Mouse (Mus musculus): Measurements from ENCODE around the gene Catsper4. TPM values are rescaled to one million over a fixed set of nuclear protein-coding genes. Genes with fewer than 3 reads are reported as not detected.

The Catsper4 gene
- total and polyA plus RNA-seq, 2 experiments from 2014 or later: 0.16 TPM; not detected in 1

- Histone ChIP-seq H3K36me3 (ENCODE audit: insufficient read depth, low read length) (no peaks in the 10 kb centered on the region), H3K9ac (replicated peaks; ENCODE audit: low read length, poor library complexity, severe bottlenecking) (no peak overlapping the region), H3K4me2 (ENCODE audit: low read depth, low read length, poor library complexity, severe bottlenecking) (no peak overlapping the region), H3K27me3 (ENCODE audit: insufficient read depth, low read length) (no peaks in the 10 kb centered on the region), H3K9me3 (ENCODE audit: low read length) (no peaks in the 10 kb centered on the region), H3K27ac (ENCODE audit: low read depth, low read length) (no peak overlapping the region), H3K4me3 (ENCODE audit: low read depth, low read length) (no peak overlapping the region), H3K4me1 (ENCODE audit: insufficient read depth, low read length) (no peaks in the 10 kb centered on the region)
- whole genome bisulfite sequencing: 93% methylated on average over 17 of the region's 17 CpGs
- ATAC-seq (ENCODE audit: low FRiP score): no peak
- DNase-seq (ENCODE audit: low spot score): no peak
- no peak for TF ChIP-seq CTCF (IDR thresholded peaks at IDR 0.05)
Measured at GRCm38 (mm10) chr4:134203340-134203896, 23.8 kb downstream of the Catsper4 start.

- Histone ChIP-seq H3K27ac (ENCODE audit: low read depth, low read length) (no peak within 1 kb of the TSS), H3K4me1 (ENCODE audit: insufficient read depth, low read length) (no peaks in the 10 kb centered on the region), H3K9me3 (ENCODE audit: low read length) (no peaks in the 10 kb centered on the region), H3K9ac (replicated peaks; ENCODE audit: low read length, poor library complexity, severe bottlenecking) (no peak within 1 kb of the TSS), H3K4me3 (ENCODE audit: low read depth, low read length) (no peak within 1 kb of the TSS), H3K36me3 (ENCODE audit: insufficient read depth, low read length) (no peaks in the 10 kb centered on the region), H3K27me3 (ENCODE audit: insufficient read depth, low read length) (no peaks in the 10 kb centered on the region), H3K4me2 (ENCODE audit: low read depth, low read length, poor library complexity, severe bottlenecking) (no peak within 1 kb of the TSS)
- no peak for TF ChIP-seq CTCF (IDR thresholded peaks at IDR 0.05)
- WGBS: 91% methylated on average over 4 of the region's 4 CpGs
- ATAC-seq (ENCODE audit: low FRiP score) (no peak), DNase-seq (ENCODE audit: low spot score) (no peak)
Measured at GRCm38 (mm10) chr4:134202904-134203303, 24.3 kb downstream of the Catsper4 start, which contains the start of gene Gm7534. Gene Gm7534, minus strand, starts transcription at chr4:134203004.

- DNase-seq (ENCODE audit: low spot score): no peak
- Histone ChIP-seq H3K27ac (ENCODE audit: low read depth, low read length) (no peak overlapping the region), H3K9me3 (ENCODE audit: low read length) (no peaks in the 10 kb centered on the region), H3K36me3 (ENCODE audit: insufficient read depth, low read length) (no peaks in the 10 kb centered on the region), H3K4me3 (ENCODE audit: low read depth, low read length) (no peak overlapping the region), H3K27me3 (ENCODE audit: insufficient read depth, low read length) (no peaks in the 10 kb centered on the region), H3K9ac (replicated peaks; ENCODE audit: low read length, poor library complexity, severe bottlenecking) (no peak overlapping the region), H3K4me2 (ENCODE audit: low read depth, low read length, poor library complexity, severe bottlenecking) (no peak overlapping the region), H3K4me1 (ENCODE audit: insufficient read depth, low read length) (no peaks in the 10 kb centered on the region)
- no peak for TF ChIP-seq CTCF (IDR thresholded peaks at IDR 0.05)
- no peak for ATAC-seq (ENCODE audit: low FRiP score)
- 86% methylated on average over 2 of the region's 2 CpGs for WGBS
Measured at GRCm38 (mm10) chr4:134199371-134199770, 27.8 kb downstream of the Catsper4 start.

GRCm38 (mm10) chr4:134186268-134186667 is 40.9 kb downstream of the Catsper4 start:
- no peaks in the 10 kb centered on the region for H3K9me3 ChIP-seq (ENCODE audit: low read length)
- under 1% methylated on average over 22 of the region's 22 CpGs for WGBS
- no peaks in the 10 kb centered on the region for H3K27me3 ChIP-seq (ENCODE audit: insufficient read depth, low read length)
- peak overlapping the region; percentile 77 for H3K9ac ChIP-seq (replicated peaks; ENCODE audit: low read length, poor library complexity, severe bottlenecking)
- no peak for ATAC-seq (ENCODE audit: low FRiP score)
- H3K4me1 ChIP-seq (ENCODE audit: insufficient read depth, low read length): peaks cover 4% of the 10 kb centered on the region; the same call in 1 of the 2 replicates
- H3K36me3 ChIP-seq (ENCODE audit: insufficient read depth, low read length): no peaks in the 10 kb centered on the region
- no peak for DNase-seq (ENCODE audit: low spot score)
- H3K27ac ChIP-seq (ENCODE audit: low read depth, low read length): peak overlapping the region; percentile 69
- H3K4me3 ChIP-seq (ENCODE audit: low read depth, low read length): peak overlapping the region; percentile 76
- H3K4me2 ChIP-seq (ENCODE audit: low read depth, low read length, poor library complexity, severe bottlenecking): peak overlapping the region; percentile 81
- no peak for TF ChIP-seq CTCF (IDR thresholded peaks at IDR 0.05)

- Histone ChIP-seq H3K4me3 (ENCODE audit: low read depth, low read length) (peak overlapping the region; percentile 76; the same call in 1 of the 2 replicates), H3K27me3 (ENCODE audit: insufficient read depth, low read length) (no peaks in the 10 kb centered on the region), H3K4me2 (ENCODE audit: low read depth, low read length, poor library complexity, severe bottlenecking) (peak overlapping the region; percentile 81), H3K9me3 (ENCODE audit: low read length) (no peaks in the 10 kb centered on the region), H3K27ac (ENCODE audit: low read depth, low read length) (no peak overlapping the region), H3K4me1 (ENCODE audit: insufficient read depth, low read length) (peaks cover 4% of the 10 kb centered on the region; the same call in 1 of the 2 replicates), H3K9ac (replicated peaks; ENCODE audit: low read length, poor library complexity, severe bottlenecking) (peak overlapping the region; percentile 77), H3K36me3 (ENCODE audit: insufficient read depth, low read length) (no peaks in the 10 kb centered on the region)
- DNase-seq (ENCODE audit: low spot score): no peak
- WGBS: 75% methylated on average over 3 of the region's 3 CpGs
- no peak for TF ChIP-seq CTCF (IDR thresholded peaks at IDR 0.05)
- ATAC-seq (ENCODE audit: low FRiP score): no peak
Measured at GRCm38 (mm10) chr4:134185569-134185968, 41.6 kb downstream of the Catsper4 start.

- no peak for TF ChIP-seq CTCF (IDR thresholded peaks at IDR 0.05)
- ATAC-seq (ENCODE audit: low FRiP score): no peak
- 84% methylated on average over 3 of the region's 3 CpGs for WGBS
- Histone ChIP-seq H3K4me2 (ENCODE audit: low read depth, low read length, poor library complexity, severe bottlenecking) (no peak overlapping the region), H3K27ac (ENCODE audit: low read depth, low read length) (no peak overlapping the region), H3K9ac (replicated peaks; ENCODE audit: low read length, poor library complexity, severe bottlenecking) (no peak overlapping the region), H3K9me3 (ENCODE audit: low read length) (no peaks in the 10 kb centered on the region), H3K36me3 (ENCODE audit: insufficient read depth, low read length) (no peaks in the 10 kb centered on the region), H3K27me3 (ENCODE audit: insufficient read depth, low read length) (no peaks in the 10 kb centered on the region), H3K4me1 (ENCODE audit: insufficient read depth, low read length) (peaks cover 4% of the 10 kb centered on the region; the same call in 1 of the 2 replicates), H3K4me3 (ENCODE audit: low read depth, low read length) (no peak overlapping the region)
- DNase-seq (ENCODE audit: low spot score): no peak
Measured at GRCm38 (mm10) chr4:134183711-134184110, 43.5 kb downstream of the Catsper4 start.
